Mouse (Mus musculus): ENCODE data around the gene Cd47. TPM values are rescaled to one million over a fixed set of nuclear protein-coding genes. Genes with fewer than 3 reads are reported as not detected.

Gene Cd47
- polyA plus RNA-seq, 1 experiment from 2014 or later = 66.8 TPM

GRCm38 (mm10) chr16:49955952-49956351, 155.6 kb downstream of the Cd47 start:
- H3K9me3 ChIP-seq (replicated peaks) = no peaks in the 10 kb centered on the region
- H3K4me3 ChIP-seq = no peak overlapping the region
- no peak overlapping the region for H3K9ac ChIP-seq
- H3K27ac ChIP-seq = no peak overlapping the region
- no peak overlapping the region for H3K4me2 ChIP-seq
- no peaks in the 10 kb centered on the region for H3K36me3 ChIP-seq
- WGBS = 86% methylated on average over 2 of the region's 2 CpGs
- H3K27me3 ChIP-seq = no peaks in the 10 kb centered on the region
- ATAC-seq (replicated peaks; ENCODE audit: insufficient number of reproducible peaks, insufficient read depth, low FRiP score, low read depth) = no peak
- peaks cover 8% of the 10 kb centered on the region; the same call in 1 of the 2 replicates for H3K4me1 ChIP-seq (replicated peaks)

- 78% methylated on average over 7 of the region's 7 CpGs for WGBS
- no peak for ATAC-seq (replicated peaks; ENCODE audit: insufficient number of reproducible peaks, insufficient read depth, low FRiP score, low read depth)
Measured at GRCm38 (mm10) chr16:49956531-49957302, 156.4 kb downstream of the Cd47 start.

GRCm38 (mm10) chr16:49958900-49959436, 158.6 kb downstream of the Cd47 start:
- Histone ChIP-seq H3K9me3 (replicated peaks) (no peaks in the 10 kb centered on the region), H3K4me1 (replicated peaks) (peaks cover 5% of the 10 kb centered on the region), H3K4me2 (no peak overlapping the region), H3K27me3 (no peaks in the 10 kb centered on the region), H3K4me3 (no peak overlapping the region), H3K27ac (no peak overlapping the region), H3K36me3 (no peaks in the 10 kb centered on the region), H3K9ac (no peak overlapping the region)
- ATAC-seq (replicated peaks; ENCODE audit: insufficient number of reproducible peaks, insufficient read depth, low FRiP score, low read depth) = no peak
- WGBS = 82% methylated on average over 5 of the region's 5 CpGs

More at GRCm38 (mm10) chr16:49956531-49957302, 156.4 kb downstream of the Cd47 start:
- Histone ChIP-seq H3K36me3 (no peaks in the 10 kb centered on the region), H3K9ac (no peak overlapping the region), H3K9me3 (replicated peaks) (no peaks in the 10 kb centered on the region), H3K27ac (no peak overlapping the region), H3K4me1 (replicated peaks) (peaks cover 5% of the 10 kb centered on the region; the same call in 1 of the 2 replicates), H3K27me3 (no peaks in the 10 kb centered on the region), H3K4me3 (no peak overlapping the region), H3K4me2 (no peak overlapping the region)

- no peak for ATAC-seq (replicated peaks; ENCODE audit: insufficient number of reproducible peaks, insufficient read depth, low FRiP score, low read depth)
- Histone ChIP-seq H3K4me1 (replicated peaks) (peaks cover 18% of the 10 kb centered on the region), H3K9ac (no peak overlapping the region), H3K36me3 (no peaks in the 10 kb centered on the region), H3K9me3 (replicated peaks) (no peaks in the 10 kb centered on the region), H3K4me3 (no peak overlapping the region), H3K27me3 (no peaks in the 10 kb centered on the region), H3K4me2 (no peak overlapping the region), H3K27ac (no peak overlapping the region)
- WGBS = 78% methylated on average over 3 of the region's 3 CpGs
Measured at GRCm38 (mm10) chr16:49962305-49962704, 162.0 kb downstream of the Cd47 start.

- no peaks in the 10 kb centered on the region for H3K9me3 ChIP-seq (replicated peaks)
- no peak overlapping the region for H3K4me3 ChIP-seq
- H3K36me3 ChIP-seq = no peaks in the 10 kb centered on the region
- no peak overlapping the region for H3K9ac ChIP-seq
- H3K27me3 ChIP-seq = no peaks in the 10 kb centered on the region
- no peak for ATAC-seq (replicated peaks; ENCODE audit: insufficient number of reproducible peaks, insufficient read depth, low FRiP score, low read depth)
- 43% methylated on average over 7 of the region's 7 CpGs for WGBS
- H3K27ac ChIP-seq = no peak overlapping the region; the same call in 1 of the 2 replicates
- peaks cover 18% of the 10 kb centered on the region for H3K4me1 ChIP-seq (replicated peaks)
- H3K4me2 ChIP-seq = no peak overlapping the region
Measured at GRCm38 (mm10) chr16:49964321-49964986, 164.1 kb downstream of the Cd47 start.

Other genes with a start within 250 kb of the Cd47 start
- gene Ift57, start 101.3 kb upstream of the Cd47 start, polyA plus RNA-seq (2015; fragmentation: Nextera tagmentation; extraction: Ambion mirVana) = 20.3 and 24.5 TPM in 2 replicates